In genomic region chr7:29981455-29981854, GRCm38 (mm10) we compare ENCODE assay signal across 13 mouse cellular contexts. TPM values are rescaled to one million over a fixed set of nuclear protein-coding genes. Genes with fewer than 3 reads are reported as not detected.
DNase-seq lines count a peak whose midpoint lies in the region; ATAC-seq and TF ChIP-seq lines count a peak whose summit lies in the region.
"Had no signal": no experiment of that assay in that cellular context is flagged by ENCODE, and none has a peak within 500 bp of the region (broad histone marks: within the 10 kb centered on the region; RNA-seq: fewer than 3 reads in every experiment).

No protein-coding gene starts in this region.

- no peak overlapping the region for H3K9ac ChIP-seq in kidney, postnatal 0 days (ENCODE audit: low read depth, low read length)
- H3K9ac ChIP-seq in forebrain, embryonic 11.5 days (ENCODE audit: low read length) = no peak overlapping the region
- H3K9ac ChIP-seq: embryonic facial prominence, embryonic 13.5 days; forebrain, postnatal 0 days had no signal

- no peak for ATAC-seq in kidney, postnatal 0 days (replicated peaks; ENCODE audit: low FRiP score, low read depth)
- no peak for ATAC-seq in forebrain, embryonic 11.5 days (replicated peaks; ENCODE audit: low FRiP score)
- ATAC-seq: forebrain, postnatal 0 days had no signal

- intact Hi-C loops in gastrocnemius, adult 2 months (cut with DNase I) = loop anchor here (5.0 kb wide), 1 partner anchor 74 kb away; the partner anchor contains the start of genes Zfp27 and Zfp383

- H3K27ac ChIP-seq in gastrocnemius, adult 2 months = no peak overlapping the region
- H3K27ac ChIP-seq in kidney, postnatal 0 days = no peak overlapping the region
- H3K27ac ChIP-seq in forebrain, embryonic 11.5 days (ENCODE audit: low read depth, low read length) = no peak overlapping the region
- H3K27ac ChIP-seq: embryonic facial prominence, embryonic 13.5 days had no signal

- H3K4me1 ChIP-seq in kidney, postnatal 0 days (replicated peaks; ENCODE audit: insufficient read depth, low read length) = peaks cover 8% of the 10 kb centered on the region; the same call in 1 of the 2 replicates
- H3K4me1 ChIP-seq in forebrain, embryonic 11.5 days (replicated peaks; ENCODE audit: control insufficient read depth, insufficient read depth, low read length) = 0 out of 2 replicates have a peak, but pooled peaks cover 5% of the 10 kb centered on the region

- H3K27me3 ChIP-seq in kidney, postnatal 0 days (ENCODE audit: insufficient read depth, low read length) = no peaks in the 10 kb centered on the region
- H3K27me3 ChIP-seq in forebrain, embryonic 11.5 days (ENCODE audit: control insufficient read depth, insufficient read depth, low read length) = no peaks in the 10 kb centered on the region
- H3K27me3 ChIP-seq: CH12.LX; embryonic facial prominence, embryonic 13.5 days had no signal

- 37% methylated on average over 5 of the region's 5 CpGs for WGBS in kidney, postnatal 0 days
- 45% methylated on average over 5 of the region's 5 CpGs for WGBS in forebrain, embryonic 11.5 days

- DNase-seq in gastrocnemius, adult 2 months = no peak
- DNase-seq in gastrocnemius, postnatal 4 days (ENCODE audit: low spot score in 2 of 2) = no peak
- DNase-seq in kidney, postnatal 0 days (ENCODE audit: low spot score) = no peak
- no peak for DNase-seq in kidney, adult 11 months
- DNase-seq in thymus, postnatal 14 days = peak; percentile 23
- DNase-seq in thymus, adult 18-20 months = no peak
- peak; percentile 55 for DNase-seq in thymus, postnatal 4 days
- no peak for DNase-seq in forebrain, embryonic 11.5 days (ENCODE audit: low spot score)
- DNase-seq: adrenal gland, adult 2 months; cerebellum, adult 2 months; forebrain, postnatal 0 days had no signal

- H3K4me2 ChIP-seq in kidney, postnatal 0 days (ENCODE audit: low read length) = no peak overlapping the region
- H3K4me2 ChIP-seq in forebrain, embryonic 11.5 days (ENCODE audit: low read depth, low read length, severe bottlenecking) = no peak overlapping the region
- H3K4me2 ChIP-seq: embryonic facial prominence, embryonic 13.5 days had no signal

- H3K36me3 ChIP-seq in kidney, postnatal 0 days (ENCODE audit: insufficient read depth, low read length) = no peaks in the 10 kb centered on the region
- H3K36me3 ChIP-seq in forebrain, embryonic 11.5 days (ENCODE audit: control insufficient read depth, insufficient read depth, low read length) = no peaks in the 10 kb centered on the region; the same call in 1 of the 2 replicates

- no peaks in the 10 kb centered on the region for H3K9me3 ChIP-seq in kidney, postnatal 0 days (replicated peaks; ENCODE audit: low read length)
- H3K9me3 ChIP-seq in forebrain, embryonic 11.5 days (ENCODE audit: control insufficient read depth, low read length) = no peaks in the 10 kb centered on the region
- H3K9me3 ChIP-seq: embryonic facial prominence, embryonic 13.5 days had no signal

- peak; percentile 16; the same call in 1 of the 2 replicates for TF ChIP-seq CTCF in gastrocnemius, adult 2 months (IDR thresholded peaks at IDR 0.05)
- TF ChIP-seq CTCF in kidney, postnatal 0 days (IDR thresholded peaks at IDR 0.05; ENCODE audit: low read depth) = 0 out of 2 replicates have a peak, but pooled peaks have one; percentile 5

- H3K4me3 ChIP-seq in gastrocnemius, adult 2 months = no peak overlapping the region
- H3K4me3 ChIP-seq in kidney, postnatal 0 days (replicated peaks; ENCODE audit: low read depth, low read length) = no peak overlapping the region
- no peak overlapping the region for H3K4me3 ChIP-seq in forebrain, embryonic 11.5 days (ENCODE audit: low read depth, low read length)
- H3K4me3 ChIP-seq: embryonic facial prominence, embryonic 13.5 days had no signal

RNA-seq across cellular contexts. Expression of gene Zfp568, which starts 2.3 kb away (rescaled TPM):
- total RNA-seq in gastrocnemius, adult 2 months (2021) = 10 to 100 TPM; 12.8 to 16.1 TPM
- 100 to 1,000 TPM; 140 to 141 TPM for total RNA-seq in gastrocnemius, postnatal 4 days (2021)
- polyA plus RNA-seq in kidney, postnatal 0 days (2015; fragmentation: Nextera tagmentation; extraction: Ambion mirVana) = 6.4 TPM in 2 replicates
- polyA plus RNA-seq in forebrain, embryonic 11.5 days (2014; fragmentation: Nextera tagmentation; extraction: Ambion mirVana) = 13.6 and 15.3 TPM in 2 replicates

RNA-seq across cellular contexts. Expression of gene Zfp74, which starts 27.6 kb away (rescaled TPM):
- 1 to 10 TPM; 5.7 to 6.6 TPM for total RNA-seq in gastrocnemius, adult 2 months (2021)
- 10 to 100 TPM; 10.9 to 12.9 TPM for total RNA-seq in gastrocnemius, postnatal 4 days (2021)
- 5.6 and 6.7 TPM in 2 replicates for polyA plus RNA-seq in kidney, postnatal 0 days (2015; fragmentation: Nextera tagmentation; extraction: Ambion mirVana)
- polyA plus RNA-seq in forebrain, embryonic 11.5 days (2014; fragmentation: Nextera tagmentation; extraction: Ambion mirVana) = 13.1 and 13.2 TPM in 2 replicates

Comparison
In these comparisons a context has a peak if more than half of its experiments do, and no peak if none do; other contexts are left out.
1. DNase-seq: peak in thymus, postnatal 14 days (single experiment) and thymus, postnatal 4 days (single experiment); none in gastrocnemius, adult 2 months (single experiment), gastrocnemius, postnatal 4 days (0 of 2), kidney, postnatal 0 days (single experiment), kidney, adult 11 months (single experiment), thymus, adult 18-20 months (0 of 2) and forebrain, embryonic 11.5 days (single experiment).
2. RNA of gene Zfp568, which starts 2.3 kb away (total RNA-seq): 140 to 141 TPM in gastrocnemius, postnatal 4 days; 12.8 to 16.1 TPM in gastrocnemius, adult 2 months; every median in the first group is over 4 times any median in the second.